In genomic region chr9:61476351-61476750, GRCm38 (mm10) we compare ENCODE assay signal across 25 mouse cellular contexts.
DNase-seq lines count a peak whose midpoint lies in the region; TF ChIP-seq lines count a peak whose summit lies in the region.
"Had no signal": no experiment of that assay in that cellular context is flagged by ENCODE, and none has a peak within 500 bp of the region (broad histone marks: within the 10 kb centered on the region; RNA-seq: fewer than 3 reads in every experiment).

No protein-coding gene starts in this region.

- no peak overlapping the region for H3K9ac ChIP-seq in heart, adult 2 months (ENCODE audit: low read depth, low read length)
- H3K9ac ChIP-seq: forebrain, embryonic 15.5 days; hindbrain, embryonic 14.5 days; liver, embryonic 12.5 days; liver, postnatal 0 days; midbrain, embryonic 15.5 days had no signal

- no peaks in the 10 kb centered on the region for H3K4me1 ChIP-seq in heart, adult 2 months (ENCODE audit: control insufficient read depth, insufficient read depth, low read length)
- H3K4me1 ChIP-seq in lung, adult 2 months (ENCODE audit: control insufficient read depth, insufficient read depth, low read length), result no peaks in the 10 kb centered on the region
- H3K4me1 ChIP-seq: liver, embryonic 12.5 days had no signal

- no peaks in the 10 kb centered on the region; the same call in 1 of the 2 replicates for H3K27me3 ChIP-seq in heart, adult 2 months (ENCODE audit: control insufficient read depth, insufficient read depth, low read length)
- H3K27me3 ChIP-seq: Patski had no signal

- DNase-seq in adrenal gland, postnatal 14 days, result peak; percentile 37
- DNase-seq in adrenal gland, adult 8-10 months, result no peak
- DNase-seq in heart, adult 9 months (ENCODE audit: low spot score in 2 of 2), result peak; percentile 13 to 16
- no peak for DNase-seq in heart, adult 2 months
- DNase-seq in 3T3-L1 (ENCODE audit: low read depth, low spot score), result peak; percentile 51
- peak; percentile 22 for DNase-seq in fibroblast of lung, adult 2 months (ENCODE audit: low read depth)
- no peak for DNase-seq in lung, adult 2 months
- DNase-seq: cerebellum, adult 8-10 months; cerebellum, postnatal 36 days; kidney, adult 9 months; kidney, postnatal 10 days; layer of hippocampus, postnatal 36 days; left cerebral cortex, postnatal 4 days; liver, postnatal 0 days; lung, postnatal 4 days; right cerebral cortex, adult 18-20 months; right cerebral cortex, postnatal 4 days; thymus, adult 2 months; thymus, postnatal 36 days had no signal

- H3K79me2 ChIP-seq in heart, adult 2 months (replicated peaks; ENCODE audit: control insufficient read depth, insufficient read depth, low read length), result no peaks in the 10 kb centered on the region

- H3K36me3 ChIP-seq in heart, adult 2 months (ENCODE audit: control insufficient read depth, insufficient read depth, low read length), result no peaks in the 10 kb centered on the region
- H3K36me3 ChIP-seq: forebrain, embryonic 15.5 days; liver, embryonic 12.5 days; midbrain, embryonic 15.5 days had no signal

- no peak for TF ChIP-seq POLR2A in heart, adult 2 months (IDR thresholded peaks at IDR 0.05; ENCODE audit: insufficient read depth, low read depth, low read length)
- no peak for TF ChIP-seq POLR2A in lung, adult 2 months (IDR thresholded peaks at IDR 0.05; ENCODE audit: borderline replicate concordance, extremely low read depth, low read depth, low read length)

- H3K4me3 ChIP-seq in heart, adult 2 months, result no peak overlapping the region
- H3K4me3 ChIP-seq in lung, adult 2 months (replicated peaks; ENCODE audit: extremely low read depth, low read depth, low read length), result no peak overlapping the region
- H3K4me3 ChIP-seq: forebrain, embryonic 15.5 days; liver, embryonic 12.5 days; megakaryocyte, embryonic 14.5 days; midbrain, embryonic 15.5 days had no signal

- intact Hi-C loops in heart, adult 2 months (cut with DNase I), result no loop called here

- no peak for TF ChIP-seq CTCF in heart, adult 2 months (IDR thresholded peaks at IDR 0.05)
- no peak for TF ChIP-seq CTCF in lung, adult 2 months (IDR thresholded peaks at IDR 0.05; ENCODE audit: insufficient read depth, low read length)

- no peak for TF ChIP-seq EP300 in heart, adult 2 months (IDR thresholded peaks at IDR 0.05; ENCODE audit: insufficient read depth, low read depth, low read length)

- WGBS in heart, adult 2 months, result 57% methylated on average over 4 of the region's 4 CpGs
- WGBS in lung, adult 2 months, result 54% methylated on average over 4 of the region's 4 CpGs

- no peak overlapping the region for H3K27ac ChIP-seq in heart, adult 2 months
- H3K27ac ChIP-seq: forebrain, embryonic 15.5 days; hindbrain, embryonic 14.5 days; liver, embryonic 12.5 days; midbrain, embryonic 15.5 days had no signal

Comparison
In these comparisons a context has a peak if more than half of its experiments do, and no peak if none do; other contexts are left out.
1. DNase-seq: peak in adrenal gland, postnatal 14 days (single experiment), heart, adult 9 months (2 of 2), 3T3-L1 (single experiment) and fibroblast of lung, adult 2 months (single experiment); none in adrenal gland, adult 8-10 months (single experiment), heart, adult 2 months (0 of 2) and lung, adult 2 months (single experiment).